Mouse (Mus musculus): ENCODE measurements at regions not wholly inside any gene's neighbourhood (a gene's known extent, or its start where the extent isn't known, plus 50 kb on each side); places are given as distances from the start of the nearest gene placed in this dataset.

DNA sequence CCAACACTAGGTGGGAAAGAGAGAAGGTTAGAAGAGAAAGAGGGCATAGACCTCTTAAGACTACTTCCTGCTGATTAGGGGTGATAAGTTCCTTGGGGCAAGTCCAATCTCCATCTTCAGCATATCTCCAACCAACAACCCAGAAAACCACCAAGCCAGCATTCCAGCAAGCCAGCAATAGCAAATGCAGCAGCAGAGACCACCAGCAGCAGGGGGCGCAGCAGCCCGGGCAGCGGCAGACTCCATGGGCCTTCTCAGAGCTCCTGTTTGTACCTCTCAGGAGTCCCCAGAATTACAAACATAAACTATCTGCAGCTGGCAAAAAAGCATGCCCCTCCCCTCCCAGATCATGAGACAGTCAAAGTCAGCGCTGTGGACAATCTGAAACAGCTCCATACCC lies 222.0 kb upstream of the Ttc29 start:
- TF ChIP-seq CTCF (IDR thresholded peaks at IDR 0.05), result peak; percentile 43
- no peak for TF ChIP-seq EP300 (IDR thresholded peaks at IDR 0.05)

Data from lung, postnatal 0 days (tissue).